Mouse (Mus musculus) urinary bladder, postnatal 0 days (tissue): ENCODE data around the gene Fbrs. TPM values are rescaled to one million over a fixed set of nuclear protein-coding genes. Genes with fewer than 3 reads are reported as not detected.

Source experiments
- microRNA-seq: library from miRNA; unstranded; fragments of <30 nt; microRNA quantifications from one replicate; pipeline ENCODE4, GENCODE M21; 2016
- polyA plus RNA-seq: library from polyadenylated mRNA; unstranded; fragments of >200 nt; fragmentation: Nextera tagmentation; extraction: Ambion mirVana; gene quantifications from 2 replicates; pipeline ENCODE4 v1.2.1, GENCODE M21; 2015

Gene Fbrs
- 6.4 and 8.7 TPM in 2 replicates for polyA plus RNA-seq

DNA sequence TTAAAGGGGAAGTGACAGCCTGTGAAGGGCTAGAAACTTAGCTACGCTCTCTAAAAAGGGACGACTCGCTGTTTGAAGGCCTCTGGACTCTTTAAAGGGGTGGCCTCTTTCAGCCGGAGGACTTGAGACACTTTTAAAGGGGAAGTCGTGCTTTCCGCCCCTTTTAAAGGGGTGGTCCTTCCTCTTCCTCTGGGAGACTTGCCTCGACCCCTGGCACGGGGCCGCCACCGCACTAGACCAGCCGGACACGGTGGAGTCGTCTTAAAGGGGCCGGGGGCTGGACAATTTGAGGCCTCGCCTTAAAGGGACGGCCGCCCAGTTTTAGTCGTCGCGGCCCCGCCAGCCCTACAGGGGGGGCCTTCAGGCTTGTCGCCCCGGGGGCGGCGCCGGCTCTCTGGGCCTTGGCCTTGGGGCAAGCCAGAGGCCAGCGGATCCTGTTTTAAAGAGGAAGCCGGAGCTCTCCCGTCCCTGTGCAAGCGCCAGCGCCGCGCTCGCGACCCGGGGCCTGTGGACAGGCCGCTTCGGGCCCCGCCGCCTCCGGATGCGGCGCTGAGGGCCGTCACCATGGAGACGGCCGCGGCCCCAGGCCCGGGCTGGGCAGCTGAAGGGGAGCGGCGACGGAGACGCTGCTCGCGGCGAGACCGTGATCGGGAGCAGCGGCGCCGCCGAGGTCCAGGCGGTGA is at the start of gene Fbrs:
Gene Fbrs, plus strand, starts transcription at position 565 of the 683 bp plus-strand sequence.

DNA sequence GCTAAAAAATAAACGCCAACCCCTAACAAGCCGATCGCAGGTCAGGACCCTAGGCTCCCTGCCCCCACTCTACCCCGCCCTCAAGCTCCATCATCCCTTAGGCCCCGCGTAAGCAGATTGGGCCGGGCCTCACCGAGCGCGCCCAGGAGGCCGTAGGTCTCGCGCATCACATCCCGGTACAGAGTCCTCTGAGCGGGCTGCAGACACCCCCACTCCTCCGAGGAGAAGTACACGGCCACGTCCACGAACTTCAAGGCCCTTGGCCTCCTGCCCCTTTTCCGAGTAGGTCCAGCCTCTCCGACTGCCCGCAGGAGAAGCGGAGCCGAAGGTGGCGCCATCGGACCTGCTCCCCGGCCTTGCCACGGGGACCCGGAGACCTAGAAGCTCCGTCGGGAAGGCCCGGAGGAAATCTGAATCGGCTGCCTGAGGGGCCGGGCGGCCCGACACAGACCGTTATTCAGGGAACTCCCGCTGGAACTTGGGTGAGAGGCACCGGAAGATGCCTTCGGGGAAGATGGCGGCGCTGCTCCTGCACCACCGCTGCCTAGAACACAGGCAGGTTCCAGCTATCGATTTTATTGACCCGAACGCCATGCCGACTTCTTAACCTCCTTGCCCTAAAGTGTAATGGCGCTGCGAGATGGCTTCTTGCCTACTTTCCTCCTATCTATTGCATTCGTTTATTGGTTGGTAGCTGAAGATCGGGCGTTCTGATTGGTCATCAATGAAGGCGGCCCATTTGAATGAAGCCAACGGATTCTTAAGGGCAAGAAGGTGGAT is 30.3 kb upstream of the Fbrs start, which contains the start of gene Zfp689:
Gene Zfp689, minus strand, starts transcription at position 638 of the 780 bp plus-strand sequence.

DNA sequence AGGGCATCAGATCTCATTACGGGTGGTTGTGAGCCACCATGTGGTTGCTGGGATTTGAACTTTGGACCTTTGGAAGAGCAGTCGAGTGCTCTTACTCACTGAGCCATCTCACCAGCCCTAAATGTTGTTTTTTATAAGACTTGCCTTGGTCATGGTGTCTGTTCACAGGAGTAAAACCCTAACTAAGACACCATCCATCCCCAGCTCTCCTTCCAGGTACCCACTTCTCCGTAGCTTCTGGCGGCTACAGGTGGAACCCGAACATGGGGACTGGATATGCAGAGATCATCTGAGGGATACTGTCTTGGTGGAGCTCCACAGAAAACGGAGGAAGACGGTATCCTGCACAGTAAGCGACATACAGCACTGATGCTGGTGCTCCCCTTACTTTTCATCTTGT is 19.7 kb upstream of the Fbrs start, which contains the start of gene Prr14:
Gene Prr14, plus strand, starts transcription at position 301 of the 400 bp plus-strand sequence.

GRCm38 (mm10) chr7:127511808-127512230 is 32.8 kb downstream of the Fbrs start, which contains the start of gene Srcap:
Gene Srcap (plus strand): TSS chr7:127511983.

DNA sequence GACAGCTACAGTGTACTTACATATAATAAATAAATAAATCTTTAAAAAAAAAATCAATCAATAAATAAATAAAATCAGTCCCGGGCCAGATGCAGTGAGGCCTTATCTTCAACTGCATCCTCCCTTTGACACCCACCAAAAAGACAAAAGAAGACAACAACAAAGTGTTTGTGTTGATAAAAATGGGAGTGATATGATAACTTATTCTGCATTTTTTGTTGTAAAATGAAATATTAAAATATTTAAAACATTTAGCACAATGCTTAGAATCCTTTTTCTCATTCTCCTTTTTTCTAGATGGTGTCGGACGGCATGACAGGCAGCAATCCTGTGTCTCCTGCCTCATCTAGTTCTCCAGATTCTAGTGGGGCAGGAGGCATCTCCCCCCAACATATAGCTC is 40.3 kb downstream of the Fbrs start, which contains the start of gene Gm42715:
Gene Gm42715, plus strand, starts transcription at position 301 of the 400 bp plus-strand sequence.

Small RNA genes lying within 50 kb of the gene (microRNA-seq; reads per million reads assigned to microRNA genes)
- gene Gm47278 (not detected), gene Mir7060 (not detected)

Other genes starting within 250 kb of the Fbrs start
- gene Zfp553, start 246.1 kb upstream of the Fbrs start, polyA plus RNA-seq: 12.0 and 13.4 TPM in 2 replicates
- gene Sept1, start 246.1 kb upstream of the Fbrs start, polyA plus RNA-seq: 8.5 and 10.1 TPM in 2 replicates
- gene Zfp771, start 234.9 kb upstream of the Fbrs start, polyA plus RNA-seq: 49.9 and 51.6 TPM in 2 replicates
- 53.2 and 54.2 TPM in 2 replicates for gene Dctpp1, start 218.5 kb upstream of the Fbrs start, polyA plus RNA-seq
- 41.8 and 42.9 TPM in 2 replicates for gene Sephs2, start 205.1 kb upstream of the Fbrs start, polyA plus RNA-seq
- gene Itgal, start 182.9 kb upstream of the Fbrs start, polyA plus RNA-seq: 0.49 and 1.5 TPM in 2 replicates
- 8.6 and 9.7 TPM in 2 replicates for gene Zfp768, start 133.6 kb upstream of the Fbrs start, polyA plus RNA-seq
- 5.0 and 5.6 TPM in 2 replicates for gene Zfp747, start 103.1 kb upstream of the Fbrs start, polyA plus RNA-seq
- 3.3 and 3.5 TPM in 2 replicates for gene 9130019O22Rik, start 92.0 kb upstream of the Fbrs start, polyA plus RNA-seq
- gene E430018J23Rik, start 85.6 kb upstream of the Fbrs start, polyA plus RNA-seq: 3.7 and 4.1 TPM in 2 replicates
- 5.0 and 5.3 TPM in 2 replicates for gene Zfp764, start 72.4 kb upstream of the Fbrs start, polyA plus RNA-seq
- 15.9 and 16.3 TPM in 2 replicates for gene Zfp688, start 57.1 kb upstream of the Fbrs start, polyA plus RNA-seq
- 2.7 and 2.8 TPM in 2 replicates for gene Zfp689, start 30.0 kb upstream of the Fbrs start, polyA plus RNA-seq
- gene Prr14, start 19.6 kb upstream of the Fbrs start, polyA plus RNA-seq: 40.2 and 41.9 TPM in 2 replicates
- gene Srcap, start 32.8 kb downstream of the Fbrs start, polyA plus RNA-seq: 20.0 and 20.5 TPM in 2 replicates
- gene Gm42715, start 40.4 kb downstream of the Fbrs start, polyA plus RNA-seq: 6.0 and 6.3 TPM in 2 replicates
- 6.1 and 7.4 TPM in 2 replicates for gene Tmem265, start 82.2 kb downstream of the Fbrs start, polyA plus RNA-seq
- 23.7 and 25.8 TPM in 2 replicates for gene Phkg2, start 94.1 kb downstream of the Fbrs start, polyA plus RNA-seq
- 2.7 and 4.4 TPM in 2 replicates for gene Ccdc189, start 109.4 kb downstream of the Fbrs start, polyA plus RNA-seq
- 18.1 and 21.6 TPM in 2 replicates for gene Rnf40, start 109.6 kb downstream of the Fbrs start, polyA plus RNA-seq
- gene Zfp629, start 136.6 kb downstream of the Fbrs start, polyA plus RNA-seq: 2.9 and 3.5 TPM in 2 replicates
- gene Bcl7c, start 229.7 kb downstream of the Fbrs start, polyA plus RNA-seq: 31.0 and 37.4 TPM in 2 replicates
- 5.9 and 6.1 TPM in 2 replicates for gene Ctf1, start 233.5 kb downstream of the Fbrs start, polyA plus RNA-seq